Mouse (Mus musculus) C2C12 (cell line): ENCODE data around the gene Ptpn3.

Experiments
- CEBPB ChIP-seq: IDR thresholded peaks from one replicate; pipeline ENCODE4 v1.6.1; 2011; ENCODE audit warnings: low read depth, mild to moderate bottlenecking, control low read depth, moderate library complexity
- CTCF ChIP-seq: IDR thresholded peaks from one replicate; pipeline ENCODE4 v1.5.1; 2011; ENCODE audit not compliant: control insufficient read depth, insufficient read depth, insufficient read length
- FOSL1 ChIP-seq: IDR thresholded peaks from one replicate; pipeline ENCODE4 v1.8.0; 2011; ENCODE audit warnings: mild to moderate bottlenecking, low read length; ENCODE audit not compliant: poor library complexity, insufficient read depth, severe bottlenecking
- MAX ChIP-seq: IDR thresholded peaks from one replicate; pipeline ENCODE4 v1.6.1; 2011; ENCODE audit warnings: mild to moderate bottlenecking, control low read depth
- MYOD1 ChIP-seq: IDR thresholded peaks from one replicate; pipeline ENCODE4 v1.6.1; 2011; ENCODE audit warnings: low read depth; ENCODE audit not compliant: control insufficient read depth, insufficient read length
- MYOG ChIP-seq: IDR thresholded peaks from one replicate; pipeline ENCODE4 v1.6.1; 2011; ENCODE audit not compliant: control insufficient read depth, insufficient read length; ENCODE audit errors: extremely low read depth
- USF1 ChIP-seq: IDR thresholded peaks from one replicate; pipeline ENCODE4 v1.6.1; 2011; ENCODE audit warnings: low read depth, mild to moderate bottlenecking, control low read depth, moderate library complexity

- TF ChIP-seq CTCF (no peak), MYOD1 (no peak), CEBPB (no peak), MAX (no peak), USF1 (no peak), MYOG (no peak), FOSL1 (no peak)
Measured at GRCm38 (mm10) chr4:57279229-57279628, 22.4 kb downstream of the Ptpn3 start.
